Mouse (Mus musculus) hindbrain, embryonic 12.5 days (tissue): Measurements from ENCODE around the gene Aldoart2. TPM values are rescaled to one million over a fixed set of nuclear protein-coding genes. Genes with fewer than 3 reads are reported as not detected.

Experiments
- ATAC-seq: fragments of 200-750 bp; cut with Nextera tagmentation; 2 replicates; pipeline ENCODE4 v1.8.0; 2017; ENCODE audit warnings: moderate TSS enrichment; ENCODE audit not compliant: low FRiP score
- H3K27ac ChIP-seq: fragments of 300-500 bp; sonication (generic); 2 replicates; pipeline ENCODE4 v1.5.1; 2016; ENCODE audit warnings: mild to moderate bottlenecking
- H3K27me3 ChIP-seq: fragments of 300-500 bp; sonication (generic); 2 replicates; pipeline ENCODE4 v1.6.1; 2016; ENCODE audit warnings: mild to moderate bottlenecking
- H3K36me3 ChIP-seq: fragments of 300-500 bp; sonication (generic); 2 replicates; pipeline ENCODE4 v1.6.1; 2016; ENCODE audit warnings: mild to moderate bottlenecking
- H3K4me1 ChIP-seq: fragments of 300-500 bp; sonication (generic); 2 replicates; pipeline ENCODE4 v1.6.1; 2016
- H3K4me2 ChIP-seq: fragments of 300-500 bp; sonication (generic); replicated peaks from 2 replicates; pipeline ENCODE4 v1.6.1; 2016; ENCODE audit warnings: mild to moderate bottlenecking
- H3K4me3 ChIP-seq: fragments of 300-500 bp; sonication (generic); 2 replicates; pipeline ENCODE4 v1.5.1; 2016; ENCODE audit warnings: mild to moderate bottlenecking
- H3K9ac ChIP-seq: fragments of 300-500 bp; sonication (generic); 2 replicates; pipeline ENCODE4 v1.6.1; 2016; ENCODE audit warnings: mild to moderate bottlenecking, moderate library complexity
- H3K9me3 ChIP-seq: fragments of 300-500 bp; sonication (generic); replicated peaks from 2 replicates; pipeline ENCODE4 v1.6.1; 2016; ENCODE audit warnings: mild to moderate bottlenecking
- WGBS: fragments of 180-500 bp; shearing (Covaris S2); methylation state at CpG from one replicate; pipeline ENCODE4 v1.1.7; 2016; 5-methylcytosine and 5-hydroxymethylcytosine counted together
- polyA plus RNA-seq: library from polyadenylated mRNA; unstranded; fragments of >200 nt; fragmentation: Nextera tagmentation; extraction: Ambion mirVana; gene quantifications from 2 replicates; pipeline ENCODE4 v1.2.1, GENCODE M21; 2016

Gene Aldoart2
- polyA plus RNA-seq, 1 experiment from 2014 or later, result not detected

DNA sequence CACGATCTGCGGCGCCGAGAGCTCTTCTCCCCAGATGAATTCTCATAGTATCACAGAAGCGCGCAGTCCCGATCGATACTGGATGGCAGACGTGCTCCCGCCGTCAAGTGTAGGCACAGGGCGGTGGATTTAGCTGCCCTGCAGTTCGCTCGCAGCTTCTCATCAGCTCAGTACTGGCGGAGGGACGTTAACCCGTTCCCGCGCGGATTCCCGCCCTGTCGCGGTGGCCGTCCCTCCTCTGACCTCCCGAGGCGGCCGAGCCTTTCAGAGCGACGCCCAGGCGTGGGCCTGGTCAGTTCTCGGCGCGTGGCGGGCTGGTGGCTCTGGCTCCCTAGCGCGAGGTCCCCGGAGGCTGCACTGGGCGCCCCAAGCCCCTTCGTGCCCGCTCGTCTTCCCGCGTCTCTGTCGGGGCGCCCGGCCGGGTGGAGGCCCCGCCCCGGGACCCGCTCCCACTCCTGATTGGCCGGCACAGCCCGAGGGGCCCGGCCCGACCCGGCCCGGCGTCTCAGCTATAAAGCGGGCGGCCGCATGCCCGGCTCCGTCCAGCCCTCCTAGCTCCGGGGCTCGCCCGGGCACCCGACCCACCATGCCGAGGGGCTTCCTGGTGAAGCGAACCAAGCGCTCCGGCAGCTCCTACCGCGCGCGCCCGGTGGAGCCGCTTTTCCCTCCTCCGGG is 34.0 kb downstream of the Aldoart2 start, which contains the start of gene Insm2:
Insm2 (plus strand) TSS at position 541 of the 675 bp plus-strand sequence.
- Histone ChIP-seq H3K36me3 (no peaks in the 10 kb centered on the region), H3K27me3 (peaks cover 76% of the 10 kb centered on the region), H3K9ac (peak within 1 kb of the TSS; percentile 40), H3K4me2 (peak within 1 kb of the TSS; percentile 92), H3K4me1 (peaks cover 23% of the 10 kb centered on the region), H3K4me3 (peak within 1 kb of the TSS; percentile 49), H3K9me3 (no peaks in the 10 kb centered on the region), H3K27ac (no peak within 1 kb of the TSS)
- 0% methylated on average over 69 of the region's 77 CpGs for WGBS
- peak; percentile 78 for ATAC-seq

DNA sequence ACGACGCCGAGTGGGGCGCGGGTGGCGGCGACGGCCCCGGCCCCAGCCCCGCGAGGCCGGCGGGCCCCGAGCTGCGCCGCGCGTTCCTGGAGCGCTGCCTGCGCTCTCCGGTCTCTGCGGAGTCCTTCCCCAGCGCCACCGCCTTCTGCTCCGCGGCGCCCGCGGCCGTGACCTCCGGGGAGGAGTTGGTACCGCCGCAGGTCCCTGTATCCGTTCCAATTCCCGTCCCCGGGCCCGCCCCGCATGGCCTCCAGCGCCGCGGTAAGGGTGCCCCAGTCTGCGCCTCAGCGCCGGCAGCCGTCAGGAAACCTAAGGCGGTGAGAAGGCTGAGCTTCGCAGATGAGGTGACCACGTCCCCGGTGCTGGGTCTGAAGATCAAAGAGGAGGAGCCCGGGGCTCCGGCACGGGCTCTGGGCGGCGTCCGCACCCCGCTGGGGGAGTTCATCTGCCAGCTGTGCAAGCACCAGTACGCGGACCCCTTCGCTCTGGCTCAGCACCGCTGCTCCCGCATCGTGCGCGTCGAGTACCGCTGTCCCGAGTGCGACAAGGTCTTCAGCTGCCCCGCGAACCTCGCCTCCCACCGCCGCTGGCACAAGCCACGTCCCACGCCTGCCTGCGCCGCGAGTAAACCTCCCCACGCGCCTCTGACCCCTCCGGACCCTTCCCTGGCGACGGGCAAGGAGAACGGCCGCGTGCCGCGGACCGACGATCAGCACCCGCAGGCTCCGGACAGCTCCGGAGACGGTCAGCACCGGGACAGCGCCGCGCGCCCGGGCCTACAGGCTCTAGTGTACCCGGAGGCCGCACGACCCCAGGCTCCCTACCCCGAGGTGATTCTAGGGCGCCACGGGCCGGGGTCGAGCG is 34.8 kb downstream of the Aldoart2 start:
- H3K4me1 ChIP-seq, result peaks cover 23% of the 10 kb centered on the region
- peaks cover 73% of the 10 kb centered on the region for H3K27me3 ChIP-seq
- no peaks in the 10 kb centered on the region for H3K9me3 ChIP-seq
- no peak overlapping the region for H3K27ac ChIP-seq
- H3K4me2 ChIP-seq, result peak overlapping the region; percentile 92
- no peaks in the 10 kb centered on the region for H3K36me3 ChIP-seq
- H3K9ac ChIP-seq, result peak overlapping the region; percentile 40
- ATAC-seq, result peak; percentile 60
- under 1% methylated on average over 89 of the region's 109 CpGs for WGBS
- H3K4me3 ChIP-seq, result peak overlapping the region; percentile 49

DNA sequence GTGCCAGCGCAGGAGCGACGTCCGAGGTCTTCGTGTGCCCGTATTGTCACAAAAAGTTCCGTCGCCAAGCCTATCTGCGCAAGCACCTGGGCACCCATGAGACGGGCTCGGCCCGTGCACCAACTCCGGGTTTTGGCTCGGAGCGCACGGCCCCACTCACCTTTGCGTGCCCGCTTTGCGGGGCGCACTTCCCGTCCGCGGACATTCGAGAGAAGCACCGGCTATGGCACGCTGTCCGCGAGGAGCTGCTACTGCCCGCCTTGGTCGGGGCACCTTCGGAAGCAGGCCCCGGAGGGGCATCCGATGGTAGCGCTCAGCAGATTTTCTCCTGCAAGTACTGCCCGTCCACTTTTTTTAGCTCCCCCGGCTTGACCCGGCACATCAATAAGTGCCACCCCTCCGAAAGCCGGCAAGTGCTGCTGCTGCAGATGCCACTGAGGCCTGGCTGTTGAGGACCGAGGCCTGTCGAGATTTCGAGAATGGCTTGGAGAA is 35.5 kb downstream of the Aldoart2 start:
- Histone ChIP-seq H3K9ac (peak overlapping the region; percentile 6; the same call in 1 of the 2 replicates), H3K4me3 (peak overlapping the region; percentile 49), H3K27ac (no peak overlapping the region), H3K9me3 (no peaks in the 10 kb centered on the region), H3K4me1 (peaks cover 23% of the 10 kb centered on the region), H3K4me2 (peak overlapping the region; percentile 92), H3K27me3 (peaks cover 68% of the 10 kb centered on the region), H3K36me3 (no peaks in the 10 kb centered on the region)
- 3% methylated on average over 42 of the region's 42 CpGs for WGBS
- ATAC-seq, result no peak

DNA sequence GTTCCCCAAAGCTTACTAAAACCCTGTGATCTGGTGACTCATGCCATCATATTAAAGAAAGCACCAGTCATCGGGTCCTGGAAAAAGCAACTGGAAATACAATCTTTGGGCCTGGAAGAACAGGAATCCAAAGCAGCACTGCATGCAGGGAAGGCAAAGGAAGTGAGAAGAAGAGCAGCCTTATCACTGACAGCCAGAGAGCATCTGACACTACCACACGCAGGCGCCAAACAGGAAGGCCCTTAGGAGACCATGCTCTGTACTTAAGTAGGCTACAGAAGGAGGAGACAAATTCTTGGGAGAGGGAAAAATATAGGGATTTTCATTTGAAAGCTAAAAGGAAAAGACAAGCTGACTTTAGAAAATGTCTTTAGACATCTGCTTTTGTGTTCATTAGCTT is 39.4 kb downstream of the Aldoart2 start:
- no peak overlapping the region for H3K4me2 ChIP-seq
- WGBS, result 77% methylated on average over 3 of the region's 3 CpGs

DNA sequence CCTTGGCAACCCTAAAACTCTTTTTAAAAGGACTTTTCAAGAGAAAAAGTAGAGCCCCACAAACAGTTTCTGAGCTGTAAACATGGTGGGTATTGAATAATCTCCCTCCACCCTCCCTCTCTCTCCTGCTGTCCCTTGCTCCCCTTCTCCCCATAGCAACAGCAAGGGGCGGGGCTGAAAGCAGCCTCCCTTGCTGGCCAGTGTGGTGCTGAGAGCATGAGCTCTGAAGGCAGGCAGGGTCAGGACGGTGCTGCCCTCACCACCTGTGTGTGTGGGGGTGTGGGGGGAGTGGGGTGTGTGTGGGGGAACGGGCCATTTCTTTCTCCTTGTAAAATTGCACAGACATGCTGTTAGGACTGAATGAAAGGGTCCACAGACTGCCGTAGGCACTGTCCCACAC is 42.9 kb downstream of the Aldoart2 start:
- Histone ChIP-seq H3K27me3 (no peaks in the 10 kb centered on the region), H3K4me3 (no peak overlapping the region), H3K4me2 (no peak overlapping the region), H3K4me1 (0 out of 2 replicates have a peak, but pooled peaks cover 4% of the 10 kb centered on the region), H3K9me3 (no peaks in the 10 kb centered on the region), H3K36me3 (no peaks in the 10 kb centered on the region), H3K27ac (no peak overlapping the region), H3K9ac (no peak overlapping the region)
- WGBS, result 27% methylated on average over 4 of the region's 4 CpGs
- 0 out of 2 replicates have a peak, but pooled peaks have one; percentile 60 for ATAC-seq

More for the DNA sequence above, 39.4 kb downstream of the Aldoart2 start:
- H3K4me3 ChIP-seq, result no peak overlapping the region
- ATAC-seq, result no peak
- no peak overlapping the region for H3K9ac ChIP-seq
- no peaks in the 10 kb centered on the region for H3K9me3 ChIP-seq
- peaks cover 29% of the 10 kb centered on the region for H3K27me3 ChIP-seq
- no peak overlapping the region for H3K27ac ChIP-seq
- H3K4me1 ChIP-seq, result peaks cover 18% of the 10 kb centered on the region
- no peaks in the 10 kb centered on the region for H3K36me3 ChIP-seq

DNA sequence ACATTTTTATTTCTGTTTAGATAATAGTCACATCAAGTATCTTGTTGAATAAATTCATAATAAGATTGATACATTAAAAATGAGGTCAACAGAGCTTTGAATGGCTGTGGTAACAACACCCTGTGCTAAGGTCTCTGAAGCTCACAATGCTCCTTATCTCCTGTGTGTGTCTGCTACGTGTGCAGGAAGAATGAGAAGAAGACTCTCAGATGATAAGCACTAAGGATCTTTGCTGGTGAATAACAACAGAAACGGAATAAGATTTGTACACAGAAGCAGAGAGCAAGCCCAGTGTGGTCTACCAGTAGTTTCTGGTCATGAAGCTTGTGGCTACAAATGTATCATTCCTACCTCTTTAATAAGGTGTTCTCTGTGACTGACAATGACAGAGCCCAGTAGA is 45.8 kb downstream of the Aldoart2 start:
- Histone ChIP-seq H3K27me3 (no peaks in the 10 kb centered on the region), H3K4me2 (no peak overlapping the region)

More for the DNA sequence above, 45.8 kb downstream of the Aldoart2 start:
- H3K27ac ChIP-seq, result no peak overlapping the region
- 0 out of 2 replicates have a peak, but pooled peaks cover 4% of the 10 kb centered on the region for H3K4me1 ChIP-seq
- H3K4me3 ChIP-seq, result no peak overlapping the region
- ATAC-seq, result no peak
- no peaks in the 10 kb centered on the region for H3K36me3 ChIP-seq
- no peak overlapping the region for H3K9ac ChIP-seq
- 72% methylated on average over 2 of the region's 2 CpGs for WGBS
- H3K9me3 ChIP-seq, result no peaks in the 10 kb centered on the region

Other genes starting within 250 kb of the Aldoart2 start
- gene Psma6, start 181.0 kb upstream of the Aldoart2 start, polyA plus RNA-seq, result 382 and 419 TPM in 2 replicates
- gene Nfkbia, start 72.6 kb upstream of the Aldoart2 start, polyA plus RNA-seq, result 42.8 and 49.1 TPM in 2 replicates
- 1.8 and 2.6 TPM in 2 replicates for gene Insm2, start 34.2 kb downstream of the Aldoart2 start, polyA plus RNA-seq